ENCODE assay signal across 13 mouse cellular contexts in genomic region chr11:70657991-70658390, GRCm38 (mm10). TPM values are rescaled to one million over a fixed set of nuclear protein-coding genes. Genes with fewer than 3 reads are reported as not detected.
DNase-seq lines count a peak whose midpoint lies in the region; ATAC-seq and TF ChIP-seq lines count a peak whose summit lies in the region.
"Had no signal": no experiment of that assay in that cellular context is flagged by ENCODE, and none has a peak within 500 bp of the region (broad histone marks: within the 10 kb centered on the region; RNA-seq: fewer than 3 reads in every experiment).

No protein-coding gene starts in this region.

- H3K36me3 ChIP-seq in heart, embryonic 15.5 days: peaks cover 25% of the 10 kb centered on the region
- H3K36me3 ChIP-seq in midbrain, embryonic 10.5 days: peaks cover 40% of the 10 kb centered on the region
- H3K36me3 ChIP-seq in midbrain, embryonic 16.5 days (ENCODE audit: control insufficient read depth, insufficient read depth, low read length): peaks cover 2% of the 10 kb centered on the region; the same call in 1 of the 2 replicates
- H3K36me3 ChIP-seq in limb, embryonic 14.5 days (ENCODE audit: control insufficient read depth, insufficient read depth, low read length): peaks cover 20% of the 10 kb centered on the region

- WGBS in heart, embryonic 15.5 days: 47% methylated on average over 9 of the region's 9 CpGs
- WGBS in midbrain, embryonic 10.5 days: 64% methylated on average over 9 of the region's 9 CpGs
- WGBS in midbrain, embryonic 16.5 days: 65% methylated on average over 9 of the region's 9 CpGs
- 59% methylated on average over 9 of the region's 9 CpGs for WGBS in limb, embryonic 14.5 days

- peak overlapping the region; percentile 59 for H3K9ac ChIP-seq in heart, embryonic 15.5 days
- no peak overlapping the region for H3K9ac ChIP-seq in midbrain, embryonic 16.5 days (ENCODE audit: low read depth, low read length)
- 0 out of 2 replicates have a peak overlapping the region, but pooled peaks have one; percentile 5 for H3K9ac ChIP-seq in limb, embryonic 14.5 days (ENCODE audit: low read depth, low read length, severe bottlenecking)

- no peaks in the 10 kb centered on the region for H3K9me3 ChIP-seq in heart, embryonic 15.5 days (replicated peaks)
- H3K9me3 ChIP-seq in midbrain, embryonic 10.5 days (replicated peaks): no peaks in the 10 kb centered on the region
- no peaks in the 10 kb centered on the region for H3K9me3 ChIP-seq in midbrain, embryonic 16.5 days (replicated peaks; ENCODE audit: control insufficient read depth, low read length, poor library complexity, severe bottlenecking)
- H3K9me3 ChIP-seq in limb, embryonic 14.5 days (ENCODE audit: control insufficient read depth, low read length): no peaks in the 10 kb centered on the region

- peak; percentile 42 for DNase-seq in cerebellum, adult 11-12 months
- no peak for DNase-seq in heart, postnatal 25 days (ENCODE audit: low spot score)
- no peak for DNase-seq in midbrain, embryonic 10.5 days (ENCODE audit: low spot score)
- no peak for DNase-seq in limb, embryonic 14.5 days (ENCODE audit: low spot score)
- DNase-seq in right cerebral cortex, postnatal 10 days (ENCODE audit: low spot score in 2 of 2): no peak
- DNase-seq: adrenal gland, postnatal 10 days; cerebellum, postnatal 36 days; kidney, adult 2 months; lung, postnatal 10 days; right cerebral cortex, postnatal 14 days had no signal

- H3K4me3 ChIP-seq in heart, embryonic 15.5 days: peak overlapping the region; percentile 98
- 0 out of 2 replicates have a peak overlapping the region, but pooled peaks have one; percentile 4 for H3K4me3 ChIP-seq in midbrain, embryonic 10.5 days
- H3K4me3 ChIP-seq in midbrain, embryonic 16.5 days (ENCODE audit: low read depth, low read length): no peak overlapping the region
- H3K4me3 ChIP-seq in limb, embryonic 14.5 days (replicated peaks; ENCODE audit: low read length): no peak overlapping the region

- intact Hi-C loops in heart, postnatal 25 days (cut with DNase I): loop anchor here (10.0 kb wide), 1 partner anchor 643 kb away; the partner anchor contains the start of genes Acadvl and Dlg4

- H3K4me1 ChIP-seq in heart, embryonic 15.5 days (replicated peaks): peaks cover 54% of the 10 kb centered on the region
- peaks cover 44% of the 10 kb centered on the region for H3K4me1 ChIP-seq in midbrain, embryonic 10.5 days
- H3K4me1 ChIP-seq in midbrain, embryonic 16.5 days (ENCODE audit: control insufficient read depth, insufficient read depth, low read length): peaks cover 17% of the 10 kb centered on the region
- H3K4me1 ChIP-seq in limb, embryonic 14.5 days (ENCODE audit: control insufficient read depth, insufficient read depth, low read length): peaks cover 19% of the 10 kb centered on the region

- TF ChIP-seq POLR2A in limb, embryonic 14.5 days (IDR thresholded peaks at IDR 0.05; ENCODE audit: borderline replicate concordance, extremely low read depth, insufficient read depth, insufficient read length): no peak

- ATAC-seq in cerebellum, adult (ENCODE audit: insufficient number of reproducible peaks, low FRiP score, low TSS enrichment): no peak
- no peak for ATAC-seq in heart, embryonic 15.5 days (replicated peaks; ENCODE audit: insufficient number of reproducible peaks, insufficient read depth, low FRiP score, low read depth)
- no peak for ATAC-seq in midbrain, embryonic 16.5 days
- no peak for ATAC-seq in limb, embryonic 14.5 days (ENCODE audit: low FRiP score, low read depth)

- peak overlapping the region; percentile 93 for H3K4me2 ChIP-seq in heart, embryonic 15.5 days
- no peak overlapping the region for H3K4me2 ChIP-seq in midbrain, embryonic 16.5 days (ENCODE audit: low read length)
- H3K4me2 ChIP-seq in limb, embryonic 14.5 days (replicated peaks; ENCODE audit: low read depth, low read length, severe bottlenecking): 0 out of 2 replicates have a peak overlapping the region, but pooled peaks have one; percentile 97

- peak overlapping the region; percentile 99 for H3K27ac ChIP-seq in heart, embryonic 15.5 days
- peak overlapping the region; percentile 99 for H3K27ac ChIP-seq in midbrain, embryonic 10.5 days (replicated peaks)
- H3K27ac ChIP-seq in midbrain, embryonic 16.5 days (ENCODE audit: low read length): no peak overlapping the region
- no peak overlapping the region for H3K27ac ChIP-seq in limb, embryonic 14.5 days (replicated peaks; ENCODE audit: low read depth, low read length)

- no peaks in the 10 kb centered on the region for H3K27me3 ChIP-seq in heart, embryonic 15.5 days
- no peaks in the 10 kb centered on the region for H3K27me3 ChIP-seq in midbrain, embryonic 10.5 days (ENCODE audit: low read depth, poor library complexity, severe bottlenecking)
- H3K27me3 ChIP-seq in midbrain, embryonic 16.5 days (ENCODE audit: control insufficient read depth, insufficient read depth, low read depth, low read length): no peaks in the 10 kb centered on the region
- H3K27me3 ChIP-seq in limb, embryonic 14.5 days (ENCODE audit: control insufficient read depth, insufficient read depth, low read length): no peaks in the 10 kb centered on the region

RNA-seq across cellular contexts. Expression of gene Eno3, which starts 1.0 kb away (rescaled TPM):
- polyA plus RNA-seq in heart, embryonic 15.5 days (2015; fragmentation: Nextera tagmentation; extraction: Ambion mirVana): 389 and 492 TPM in 2 replicates
- total RNA-seq in heart, postnatal 25 days (2021): 1,000 to 10,000 TPM; 2,028 to 2,111 TPM
- polyA plus RNA-seq in midbrain, embryonic 10.5 days (2016; fragmentation: Nextera tagmentation; extraction: Ambion mirVana): 22.6 and 32.8 TPM in 2 replicates
- 6.0 and 8.1 TPM in 2 replicates for polyA plus RNA-seq in midbrain, embryonic 16.5 days (2015; fragmentation: Nextera tagmentation; extraction: Ambion mirVana)
- 75.3 and 84.6 TPM in 2 replicates for polyA plus RNA-seq in limb, embryonic 14.5 days (2012; rRNA removed)
- 60.3 and 89.9 TPM in 2 replicates for polyA plus RNA-seq in limb, embryonic 14.5 days (2014; fragmentation: Nextera tagmentation; extraction: Ambion mirVana)

RNA-seq across cellular contexts. Expression of gene Pfn1, which starts 3.5 kb away (rescaled TPM):
- polyA plus RNA-seq in heart, embryonic 15.5 days (2015; fragmentation: Nextera tagmentation; extraction: Ambion mirVana): 1,318 and 1,359 TPM in 2 replicates
- total RNA-seq in heart, postnatal 25 days (2021): 100 to 1,000 TPM; 290 to 310 TPM
- 1,553 and 1,733 TPM in 2 replicates for polyA plus RNA-seq in midbrain, embryonic 10.5 days (2016; fragmentation: Nextera tagmentation; extraction: Ambion mirVana)
- 617 and 632 TPM in 2 replicates for polyA plus RNA-seq in midbrain, embryonic 16.5 days (2015; fragmentation: Nextera tagmentation; extraction: Ambion mirVana)
- 946 and 1,024 TPM in 2 replicates for polyA plus RNA-seq in limb, embryonic 14.5 days (2012; rRNA removed)
- polyA plus RNA-seq in limb, embryonic 14.5 days (2014; fragmentation: Nextera tagmentation; extraction: Ambion mirVana): 1,646 and 1,675 TPM in 2 replicates

RNA-seq across cellular contexts. Expression of gene Slc25a11, which starts 10.7 kb away (rescaled TPM):
- polyA plus RNA-seq in heart, embryonic 15.5 days (2015; fragmentation: Nextera tagmentation; extraction: Ambion mirVana): 279 TPM in 2 replicates
- total RNA-seq in heart, postnatal 25 days (2021): 100 to 1,000 TPM; 550 to 562 TPM
- polyA plus RNA-seq in midbrain, embryonic 10.5 days (2016; fragmentation: Nextera tagmentation; extraction: Ambion mirVana): 142 and 149 TPM in 2 replicates
- 171 and 174 TPM in 2 replicates for polyA plus RNA-seq in midbrain, embryonic 16.5 days (2015; fragmentation: Nextera tagmentation; extraction: Ambion mirVana)
- 134 and 150 TPM in 2 replicates for polyA plus RNA-seq in limb, embryonic 14.5 days (2012; rRNA removed)
- 159 and 163 TPM in 2 replicates for polyA plus RNA-seq in limb, embryonic 14.5 days (2014; fragmentation: Nextera tagmentation; extraction: Ambion mirVana)

RNA-seq across cellular contexts. Expression of gene Rnf167, which starts 11.0 kb away (rescaled TPM):
- 75.1 and 81.2 TPM in 2 replicates for polyA plus RNA-seq in heart, embryonic 15.5 days (2015; fragmentation: Nextera tagmentation; extraction: Ambion mirVana)
- 10 to 100 TPM; 48.0 to 54.0 TPM for total RNA-seq in heart, postnatal 25 days (2021)
- polyA plus RNA-seq in midbrain, embryonic 10.5 days (2016; fragmentation: Nextera tagmentation; extraction: Ambion mirVana): 85.6 and 96.3 TPM in 2 replicates
- 105 TPM in 2 replicates for polyA plus RNA-seq in midbrain, embryonic 16.5 days (2015; fragmentation: Nextera tagmentation; extraction: Ambion mirVana)
- 96.3 and 110 TPM in 2 replicates for polyA plus RNA-seq in limb, embryonic 14.5 days (2012; rRNA removed)
- polyA plus RNA-seq in limb, embryonic 14.5 days (2014; fragmentation: Nextera tagmentation; extraction: Ambion mirVana): 109 and 119 TPM in 2 replicates

RNA-seq across cellular contexts. Expression of gene Spag7, which starts 11.2 kb away (rescaled TPM):
- polyA plus RNA-seq in heart, embryonic 15.5 days (2015; fragmentation: Nextera tagmentation; extraction: Ambion mirVana): 168 and 186 TPM in 2 replicates
- 10 to 100 TPM; 89.8 to 99.5 TPM for total RNA-seq in heart, postnatal 25 days (2021)
- polyA plus RNA-seq in midbrain, embryonic 10.5 days (2016; fragmentation: Nextera tagmentation; extraction: Ambion mirVana): 186 TPM in 2 replicates
- polyA plus RNA-seq in midbrain, embryonic 16.5 days (2015; fragmentation: Nextera tagmentation; extraction: Ambion mirVana): 151 and 157 TPM in 2 replicates
- polyA plus RNA-seq in limb, embryonic 14.5 days (2012; rRNA removed): 63.3 and 93.7 TPM in 2 replicates
- polyA plus RNA-seq in limb, embryonic 14.5 days (2014; fragmentation: Nextera tagmentation; extraction: Ambion mirVana): 97.0 and 98.1 TPM in 2 replicates

Comparison
In these comparisons a context has a peak if more than half of its experiments do, and no peak if none do; other contexts are left out.
1. H3K27ac ChIP-seq: peak in heart, embryonic 15.5 days (single experiment) and midbrain, embryonic 10.5 days (single experiment); none in midbrain, embryonic 16.5 days (single experiment) and limb, embryonic 14.5 days (single experiment).
2. H3K4me3 ChIP-seq: peak in heart, embryonic 15.5 days (single experiment) and midbrain, embryonic 10.5 days (single experiment); none in midbrain, embryonic 16.5 days (single experiment) and limb, embryonic 14.5 days (single experiment).